Mouse (Mus musculus): ENCODE measurements around the gene Frat2.

Gene Frat2

GRCm38 (mm10) chr19:41844345-41844744, 3.6 kb downstream of the Frat2 start:
- DNase-seq (ENCODE audit: low spot score in 2 of 2) = no peak

GRCm38 (mm10) chr19:41842706-41843105, 5.2 kb downstream of the Frat2 start:
- DNase-seq (ENCODE audit: low spot score in 2 of 2) = no peak

GRCm38 (mm10) chr19:41842196-41842595, 5.7 kb downstream of the Frat2 start:
- no peak for DNase-seq (ENCODE audit: low spot score in 2 of 2)

- DNase-seq (ENCODE audit: low spot score in 2 of 2) = no peak
These were observed 6.7 kb downstream of the Frat2 start for GRCm38 (mm10) chr19:41841105-41841750.

GRCm38 (mm10) chr19:41839685-41840084, 8.2 kb downstream of the Frat2 start:
- DNase-seq (ENCODE audit: low spot score in 2 of 2) = no peak

GRCm38 (mm10) chr19:41838808-41839207, 9.1 kb downstream of the Frat2 start:
- no peak for DNase-seq (ENCODE audit: low spot score in 2 of 2)

GRCm38 (mm10) chr19:41837917-41838261, 10.0 kb downstream of the Frat2 start:
- peak in 1 of 2 experiments; percentile 26 for DNase-seq (ENCODE audit: low spot score in 2 of 2)

- peak in 1 of 2 experiments; percentile 54 for DNase-seq (ENCODE audit: low spot score in 2 of 2)
These were observed 10.6 kb downstream of the Frat2 start for GRCm38 (mm10) chr19:41837194-41837916.

GRCm38 (mm10) chr19:41836719-41837118, 11.2 kb downstream of the Frat2 start:
- DNase-seq (ENCODE audit: low spot score in 2 of 2) = no peak

- peak; percentile 64 to 71 for DNase-seq (ENCODE audit: low spot score in 2 of 2)
These were observed 12.1 kb downstream of the Frat2 start for GRCm38 (mm10) chr19:41835816-41836215.

- DNase-seq (ENCODE audit: low spot score in 2 of 2) = no peak
These were observed 12.5 kb downstream of the Frat2 start for GRCm38 (mm10) chr19:41835407-41835806.

- DNase-seq (ENCODE audit: low spot score in 2 of 2) = no peak
These were observed 15.3 kb downstream of the Frat2 start for GRCm38 (mm10) chr19:41832501-41833201.

- DNase-seq (ENCODE audit: low spot score in 2 of 2) = no peak
These were observed 16.1 kb downstream of the Frat2 start for GRCm38 (mm10) chr19:41831718-41832391.

- no peak for DNase-seq (ENCODE audit: low spot score in 2 of 2)
These were observed 16.8 kb downstream of the Frat2 start for GRCm38 (mm10) chr19:41831101-41831570.

- DNase-seq (ENCODE audit: low spot score in 2 of 2) = peak; percentile 80 to 84
These were observed 17.6 kb downstream of the Frat2 start for GRCm38 (mm10) chr19:41830106-41831031.

GRCm38 (mm10) chr19:41829381-41830105, 18.4 kb downstream of the Frat2 start, which contains the start of gene Frat1:
TSS of gene Frat1 (plus strand) at chr19:41829970.
- DNase-seq (ENCODE audit: low spot score in 2 of 2) = peak; percentile 85 to 87

GRCm38 (mm10) chr19:41828941-41829340, 19.0 kb downstream of the Frat2 start:
- no peak for DNase-seq (ENCODE audit: low spot score in 2 of 2)

- no peak for DNase-seq (ENCODE audit: low spot score in 2 of 2)
These were observed 21.4 kb downstream of the Frat2 start for GRCm38 (mm10) chr19:41826529-41826928.

- no peak for DNase-seq (ENCODE audit: low spot score in 2 of 2)
These were observed 23.0 kb downstream of the Frat2 start for GRCm38 (mm10) chr19:41824950-41825349.

GRCm38 (mm10) chr19:41822589-41822988, 25.3 kb downstream of the Frat2 start:
- DNase-seq (ENCODE audit: low spot score in 2 of 2) = no peak

All from spleen, postnatal 36 days (tissue).